Mouse (Mus musculus) intestine, embryonic 16.5 days (tissue): ENCODE data around the gene Lrrn4cl. TPM values are rescaled to one million over a fixed set of nuclear protein-coding genes. Genes with fewer than 3 reads are reported as not detected.

ENCODE experiments used
- ATAC-seq: fragments of 200-750 bp; cut with Nextera tagmentation; 2 replicates; pipeline ENCODE4 v1.8.0; 2017; ENCODE audit warnings: moderate TSS enrichment, moderate library complexity
- H3K27ac ChIP-seq: fragments of 300-500 bp; sonication (generic); 2 replicates; pipeline ENCODE4 v1.5.1; 2014; ENCODE audit warnings: mild to moderate bottlenecking, low read length
- H3K27me3 ChIP-seq: fragments of 300-500 bp; sonication (generic); replicated peaks from 2 replicates; pipeline ENCODE4 v1.6.1; 2014; ENCODE audit warnings: low read length, control low read depth, mixed read lengths; ENCODE audit not compliant: control insufficient read depth, insufficient read depth
- H3K36me3 ChIP-seq: fragments of 300-500 bp; sonication (generic); 2 replicates; pipeline ENCODE4 v1.6.1; 2014; ENCODE audit warnings: low read length, control low read depth; ENCODE audit not compliant: control insufficient read depth, insufficient read depth
- H3K4me1 ChIP-seq: fragments of 300-500 bp; sonication (generic); 2 replicates; pipeline ENCODE4 v1.6.1; 2014; ENCODE audit warnings: low read length, control low read depth, mixed read lengths; ENCODE audit not compliant: control insufficient read depth, insufficient read depth
- H3K4me2 ChIP-seq: fragments of 300-500 bp; sonication (generic); 2 replicates; pipeline ENCODE4 v1.6.1; 2014; ENCODE audit warnings: low read depth, low read length, control low read depth
- H3K4me3 ChIP-seq: fragments of 300-500 bp; sonication (generic); 2 replicates; pipeline ENCODE4 v1.5.1; 2014; ENCODE audit warnings: mild to moderate bottlenecking, low read length
- H3K9ac ChIP-seq: fragments of 300-500 bp; sonication (generic); 2 replicates; pipeline ENCODE4 v1.6.1; 2014; ENCODE audit warnings: low read depth, low read length
- H3K9me3 ChIP-seq: fragments of 300-500 bp; sonication (generic); 2 replicates; pipeline ENCODE4 v1.6.1; 2016; ENCODE audit warnings: low read length, control low read depth; ENCODE audit not compliant: control insufficient read depth
- WGBS: fragments of 180-500 bp; shearing (Covaris S2); extraction: QIAGEN DNeasy Blood & Tissue Kit; methylation state at CpG from one replicate; pipeline ENCODE4 v1.1.7; 2014; 5-methylcytosine and 5-hydroxymethylcytosine counted together
- polyA plus RNA-seq: library from polyadenylated mRNA; unstranded; fragments of >200 nt; fragmentation: Nextera tagmentation; extraction: Ambion mirVana; gene quantifications from 2 replicates; pipeline ENCODE4 v1.2.1, GENCODE M21; 2015

The Lrrn4cl gene
- polyA plus RNA-seq, 1 experiment from 2014 or later: 1.7 TPM

DNA sequence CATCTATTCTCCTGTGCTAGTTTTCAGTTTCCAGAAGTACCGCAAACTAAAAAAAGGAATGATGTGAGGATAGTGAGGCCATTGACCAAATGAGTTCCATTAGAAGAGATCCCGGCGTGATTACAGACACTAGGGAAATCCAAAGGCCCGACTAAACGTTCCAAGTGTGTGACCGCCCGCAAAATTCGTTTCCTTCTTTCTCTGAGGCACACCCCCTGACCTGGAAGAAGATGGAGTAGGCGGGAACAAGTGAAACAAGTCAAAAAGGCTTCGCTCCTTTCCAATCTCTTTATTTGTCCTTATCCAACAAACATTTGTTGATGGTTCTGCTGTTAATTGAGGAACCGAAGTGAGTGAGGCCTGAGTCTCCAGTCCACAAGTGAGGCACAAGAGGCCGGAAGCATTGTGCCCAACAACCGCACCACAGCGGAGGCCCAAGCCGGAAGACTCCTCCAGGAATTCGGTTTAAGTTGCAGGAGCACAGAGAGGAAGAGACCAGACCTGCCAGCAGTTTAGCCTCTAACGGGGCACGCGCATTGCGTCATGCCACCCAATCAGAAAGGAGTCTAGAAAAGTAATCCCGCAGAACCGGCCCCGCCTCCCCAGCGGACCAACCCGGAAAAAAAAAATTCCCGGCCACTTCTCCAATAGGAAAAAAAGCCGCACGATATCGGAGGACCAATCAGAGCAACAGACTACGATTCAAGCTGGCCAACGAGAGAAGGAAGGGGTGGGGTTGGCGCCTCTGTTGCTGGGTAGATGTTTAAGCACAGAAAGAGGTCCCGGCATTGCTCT is 31.6 kb upstream of the Lrrn4cl start, which contains the start of gene Ttc9c:
Gene Ttc9c, minus strand, starts transcription at position 533 of the 795 bp plus-strand sequence.
- Histone ChIP-seq H3K27ac (peak within 1 kb of the TSS; percentile 100), H3K4me2 (peak within 1 kb of the TSS; percentile 87), H3K27me3 (no peaks in the 10 kb centered on the region), H3K4me3 (peak within 1 kb of the TSS; percentile 100), H3K4me1 (peaks cover 21% of the 10 kb centered on the region), H3K9me3 (no peaks in the 10 kb centered on the region), H3K36me3 (peaks cover 14% of the 10 kb centered on the region), H3K9ac (peak within 1 kb of the TSS; percentile 97)
- peak; percentile 92 for ATAC-seq
- WGBS: under 1% methylated on average over 33 of the region's 33 CpGs

- peak; percentile 95 for ATAC-seq
- Histone ChIP-seq H3K4me1 (peaks cover 21% of the 10 kb centered on the region), H3K9ac (peak within 1 kb of the TSS; percentile 97), H3K27me3 (no peaks in the 10 kb centered on the region), H3K4me2 (peak within 1 kb of the TSS; percentile 87), H3K36me3 (peaks cover 13% of the 10 kb centered on the region), H3K9me3 (no peaks in the 10 kb centered on the region), H3K4me3 (peak within 1 kb of the TSS; percentile 100), H3K27ac (peak within 1 kb of the TSS; percentile 100)
- 0% methylated on average over 72 of the region's 83 CpGs for WGBS
Observed at GRCm38 (mm10) chr19:8819596-8820423, 30.8 kb upstream of the Lrrn4cl start, which contains the start of gene Hnrnpul2. TSS of gene Hnrnpul2 (plus strand) at chr19:8820010.

DNA sequence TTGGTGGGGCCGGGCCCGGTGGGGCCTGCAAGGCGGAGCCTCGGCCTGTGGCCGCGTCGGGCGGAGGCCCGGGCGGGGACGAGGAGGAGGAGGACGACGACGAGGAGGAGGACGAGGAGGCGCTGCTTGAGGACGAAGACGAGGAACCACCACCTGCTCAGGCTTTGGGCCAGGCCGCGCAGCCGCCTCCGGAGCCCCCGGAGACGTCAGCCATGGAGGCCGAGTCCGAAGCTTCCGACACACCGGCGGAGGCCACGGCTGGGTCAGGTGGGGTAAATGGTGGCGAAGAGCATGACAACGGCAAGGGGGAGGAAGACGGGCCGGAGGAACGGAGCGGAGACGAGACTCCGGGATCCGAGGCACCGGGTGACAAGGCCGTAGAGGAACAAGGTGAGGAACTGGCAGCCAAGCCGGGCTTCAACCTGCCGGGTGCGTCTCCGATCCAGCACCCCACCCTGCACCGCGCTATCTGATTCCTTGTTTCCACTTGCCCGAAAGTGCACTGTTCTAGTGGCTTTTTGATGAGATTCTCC is 30.1 kb upstream of the Lrrn4cl start:
- WGBS: under 1% methylated on average over 48 of the region's 48 CpGs
- Histone ChIP-seq H3K27ac (peak overlapping the region; percentile 100), H3K9ac (peak overlapping the region; percentile 97), H3K4me2 (peak overlapping the region; percentile 87), H3K4me1 (peaks cover 21% of the 10 kb centered on the region), H3K9me3 (no peaks in the 10 kb centered on the region), H3K36me3 (peaks cover 13% of the 10 kb centered on the region), H3K27me3 (no peaks in the 10 kb centered on the region), H3K4me3 (peak overlapping the region; percentile 100)
- ATAC-seq: peak; percentile 27

DNA sequence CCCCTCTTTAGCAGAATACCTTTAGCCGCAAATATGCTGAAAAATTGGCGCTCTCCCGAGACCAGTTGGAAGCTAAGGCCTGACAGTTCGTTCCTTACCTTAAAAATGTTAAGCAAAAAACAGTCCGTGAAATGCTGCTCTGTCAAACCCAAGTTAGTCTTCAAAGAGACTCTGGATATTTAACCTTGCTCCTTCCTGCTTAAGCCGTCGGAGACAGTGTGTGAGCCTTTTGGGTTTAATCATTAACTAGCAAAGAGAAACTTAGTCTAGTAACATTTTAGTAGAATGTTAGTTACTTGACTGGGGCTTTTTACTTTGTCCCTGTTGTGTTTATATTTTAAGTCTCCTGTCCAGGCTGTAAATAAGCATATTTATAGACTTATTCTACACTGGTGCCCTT is 29.4 kb upstream of the Lrrn4cl start:
- peak overlapping the region; percentile 87 for H3K4me2 ChIP-seq
- H3K36me3 ChIP-seq: peaks cover 14% of the 10 kb centered on the region
- 0% methylated on average over 7 of the region's 7 CpGs for WGBS
- H3K4me1 ChIP-seq: peaks cover 21% of the 10 kb centered on the region
- H3K4me3 ChIP-seq: peak overlapping the region; percentile 100
- peak overlapping the region; percentile 97 for H3K9ac ChIP-seq
- no peak for ATAC-seq
- no peaks in the 10 kb centered on the region for H3K27me3 ChIP-seq
- H3K9me3 ChIP-seq: no peaks in the 10 kb centered on the region
- peak overlapping the region; percentile 100 for H3K27ac ChIP-seq

DNA sequence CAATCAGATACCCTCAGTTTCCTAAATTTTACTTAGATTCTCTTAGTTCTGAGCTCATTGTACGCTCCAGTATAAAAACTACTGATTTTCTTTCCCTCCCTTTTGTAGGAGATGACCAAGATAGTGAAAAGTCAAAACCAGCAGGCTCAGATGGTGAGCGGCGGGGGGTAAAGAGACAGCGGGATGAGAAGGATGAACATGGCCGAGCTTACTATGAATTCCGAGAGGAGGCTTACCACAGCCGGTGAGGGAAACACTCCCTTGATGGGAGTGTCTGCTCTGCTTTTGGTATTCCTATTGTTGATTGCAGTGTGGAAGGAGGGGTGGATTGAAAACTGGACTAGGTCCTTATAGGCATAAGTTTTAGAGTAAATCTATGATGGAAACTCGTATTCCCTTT is 27.9 kb upstream of the Lrrn4cl start:
- Histone ChIP-seq H3K4me1 (peaks cover 12% of the 10 kb centered on the region; the same call in 1 of the 2 replicates), H3K27ac (no peak overlapping the region), H3K4me3 (peak overlapping the region; percentile 34), H3K27me3 (no peaks in the 10 kb centered on the region), H3K36me3 (peaks cover 21% of the 10 kb centered on the region), H3K4me2 (peak overlapping the region; percentile 87), H3K9ac (peak overlapping the region; percentile 40; the same call in 1 of the 2 replicates), H3K9me3 (no peaks in the 10 kb centered on the region)
- whole genome bisulfite sequencing: 64% methylated on average over 8 of the region's 8 CpGs
- no peak for ATAC-seq

GRCm38 (mm10) chr19:8829660-8830059 is 20.9 kb upstream of the Lrrn4cl start, which contains the start of gene AC129217.1:
TSS of gene AC129217.1 (plus strand) at chr19:8829773.
- Histone ChIP-seq H3K9me3 (no peaks in the 10 kb centered on the region), H3K9ac (no peak within 1 kb of the TSS), H3K4me2 (no peak within 1 kb of the TSS), H3K4me3 (no peak within 1 kb of the TSS), H3K4me1 (no peaks in the 10 kb centered on the region), H3K27me3 (no peaks in the 10 kb centered on the region), H3K36me3 (peaks cover 53% of the 10 kb centered on the region), H3K27ac (no peak within 1 kb of the TSS)
- no peak for ATAC-seq
- WGBS: 90% methylated on average over 8 of the region's 8 CpGs

DNA sequence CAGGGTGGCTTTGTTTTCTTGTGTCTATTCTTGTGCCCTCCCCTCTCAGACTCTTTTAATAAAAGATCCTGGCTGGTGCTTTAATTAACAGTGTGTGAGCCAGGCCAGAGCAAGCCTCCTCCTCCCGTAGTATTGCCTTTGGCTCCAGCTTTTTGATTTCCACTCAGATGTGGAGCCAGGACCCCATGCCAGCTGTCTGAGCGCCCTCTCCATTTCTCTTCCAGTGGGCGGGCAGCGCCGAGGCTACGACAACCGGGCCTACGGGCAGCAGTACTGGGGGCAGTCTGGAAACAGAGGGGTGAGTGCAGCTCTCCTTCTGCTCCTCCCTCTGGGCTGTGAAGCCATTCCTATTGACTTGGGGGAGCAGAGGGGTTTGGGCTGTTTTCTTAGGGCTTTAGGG is 19.9 kb upstream of the Lrrn4cl start:
- ATAC-seq: no peak
- 92% methylated on average over 8 of the region's 8 CpGs for WGBS
- H3K4me3 ChIP-seq: no peak overlapping the region
- H3K4me2 ChIP-seq: no peak overlapping the region
- no peaks in the 10 kb centered on the region for H3K27me3 ChIP-seq
- H3K4me1 ChIP-seq: no peaks in the 10 kb centered on the region
- no peak overlapping the region for H3K9ac ChIP-seq
- H3K27ac ChIP-seq: no peak overlapping the region
- H3K9me3 ChIP-seq: no peaks in the 10 kb centered on the region
- peaks cover 53% of the 10 kb centered on the region for H3K36me3 ChIP-seq

- no peak overlapping the region for H3K4me3 ChIP-seq
- H3K27ac ChIP-seq: no peak overlapping the region
- peaks cover 50% of the 10 kb centered on the region for H3K36me3 ChIP-seq
- no peak overlapping the region for H3K9ac ChIP-seq
- WGBS: 84% methylated on average over 11 of the region's 11 CpGs
- H3K27me3 ChIP-seq: no peaks in the 10 kb centered on the region
- no peaks in the 10 kb centered on the region for H3K4me1 ChIP-seq
- ATAC-seq: no peak
- no peak overlapping the region for H3K4me2 ChIP-seq
- no peaks in the 10 kb centered on the region for H3K9me3 ChIP-seq
Observed at GRCm38 (mm10) chr19:8831262-8831661, 19.3 kb upstream of the Lrrn4cl start.

GRCm38 (mm10) chr19:8832971-8833370 is 17.6 kb upstream of the Lrrn4cl start:
- no peak for ATAC-seq
- H3K27me3 ChIP-seq: no peaks in the 10 kb centered on the region
- H3K36me3 ChIP-seq: peaks cover 40% of the 10 kb centered on the region
- no peak overlapping the region for H3K4me2 ChIP-seq
- 89% methylated on average over 4 of the region's 4 CpGs for WGBS
- no peaks in the 10 kb centered on the region; the same call in 1 of the 2 replicates for H3K4me1 ChIP-seq
- H3K4me3 ChIP-seq: no peak overlapping the region
- no peak overlapping the region for H3K27ac ChIP-seq
- no peaks in the 10 kb centered on the region for H3K9me3 ChIP-seq
- H3K9ac ChIP-seq: no peak overlapping the region
